Mouse (Mus musculus): ENCODE measurements around the gene Asic1.

Gene Asic1

DNA sequence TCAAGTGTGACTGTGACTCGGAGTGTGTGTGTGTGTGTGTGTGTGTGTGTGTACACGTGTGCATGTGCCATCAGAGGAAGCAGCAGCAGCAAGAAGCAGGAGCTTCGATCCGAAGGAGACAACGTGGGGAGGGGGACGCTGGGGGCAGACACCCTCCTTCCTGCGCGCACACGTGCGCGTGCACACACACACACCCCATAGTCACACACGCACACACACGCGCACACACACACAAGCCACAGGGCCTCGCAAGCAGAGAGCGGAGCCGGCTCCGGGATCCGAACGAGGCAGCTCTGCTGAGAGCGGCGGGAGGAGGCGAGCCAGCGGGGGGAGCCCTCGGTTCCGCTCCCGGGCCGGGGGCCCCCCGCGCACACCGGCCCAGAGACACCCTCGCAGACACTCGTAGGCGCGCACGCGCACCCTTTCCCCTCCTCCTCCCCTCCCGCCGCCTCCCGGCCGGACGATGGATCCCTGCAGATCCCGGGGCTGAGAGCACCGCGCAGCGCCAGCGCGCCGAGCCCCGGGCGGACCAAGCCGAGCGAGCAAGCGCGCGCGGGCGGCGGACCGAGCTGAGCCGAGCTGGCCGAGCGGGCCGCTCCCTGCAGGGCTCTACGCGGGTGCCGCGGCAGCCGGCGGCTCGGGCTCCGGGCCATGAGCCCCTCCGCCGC lies at the start of gene Asic1:
Asic1 (plus strand) TSS at position 215 of the 668 bp plus-strand sequence.
- peak; percentile 60 for DNase-seq (ENCODE audit: low spot score)

DNA sequence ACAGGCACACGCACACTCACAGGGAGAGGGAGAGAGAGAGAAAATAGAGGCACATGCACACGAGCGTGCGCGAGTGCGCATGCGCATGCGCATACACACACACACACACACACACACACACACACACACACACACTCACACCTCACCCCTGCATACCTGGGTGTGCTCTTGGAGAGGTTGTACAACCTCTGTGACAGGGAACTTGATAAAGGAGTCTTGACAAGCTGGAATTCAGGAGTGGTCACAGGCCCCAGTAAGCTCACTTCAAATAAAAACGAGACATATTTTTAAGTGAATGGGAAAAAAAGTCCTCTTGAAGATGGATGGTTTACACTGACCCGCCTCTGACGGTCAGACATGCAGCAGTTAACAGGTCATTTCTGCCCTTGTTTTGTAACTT lies 48.1 kb upstream of the Asic1 start:
- no peak for DNase-seq (ENCODE audit: low spot score)

DNA sequence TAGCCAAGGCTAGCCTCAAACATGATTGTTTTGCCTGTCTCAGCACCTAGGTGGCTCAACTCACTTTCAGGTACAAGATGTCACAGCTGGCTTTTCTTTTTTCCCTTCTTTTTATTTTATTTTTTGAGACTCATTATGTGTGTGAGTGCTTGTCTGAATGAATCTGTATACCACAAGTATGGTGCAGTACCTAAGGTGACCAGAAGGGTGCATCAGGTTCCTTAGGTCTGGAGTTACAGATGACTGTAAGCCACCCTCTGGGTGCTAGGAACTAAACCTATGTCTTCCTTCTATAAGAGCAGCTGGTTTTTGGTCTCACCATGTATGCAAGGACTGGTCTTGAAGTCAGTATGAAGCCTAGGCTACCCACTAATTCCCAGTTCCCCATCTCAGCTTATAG lies 38.5 kb upstream of the Asic1 start:
- DNase-seq (ENCODE audit: low spot score), result no peak

GRCm38 (mm10) chr15:99634702-99635101 lies 35.5 kb upstream of the Asic1 start:
- no peak for DNase-seq (ENCODE audit: low spot score)

GRCm38 (mm10) chr15:99637405-99638123 lies 32.6 kb upstream of the Asic1 start:
- DNase-seq (ENCODE audit: low spot score), result no peak

DNA sequence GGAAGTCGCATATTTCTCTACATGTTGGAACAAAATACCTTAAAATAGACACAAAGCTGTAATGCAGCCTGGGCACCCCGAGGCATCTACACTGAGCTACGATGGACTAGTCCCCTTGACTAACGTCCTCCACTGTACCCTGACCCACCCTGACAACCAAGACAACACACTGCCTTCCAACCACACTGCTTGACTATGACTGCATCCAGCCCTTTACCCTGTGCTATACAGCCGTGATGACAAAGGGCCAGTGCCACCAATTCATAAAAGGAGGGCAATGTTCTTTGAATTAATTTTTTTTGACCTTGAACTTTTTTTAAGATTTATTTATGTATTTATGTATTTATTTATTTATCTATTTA lies 32.1 kb upstream of the Asic1 start:
- DNase-seq (ENCODE audit: low spot score), result no peak

GRCm38 (mm10) chr15:99642622-99643021 lies 27.5 kb upstream of the Asic1 start:
- DNase-seq (ENCODE audit: low spot score), result no peak

DNA sequence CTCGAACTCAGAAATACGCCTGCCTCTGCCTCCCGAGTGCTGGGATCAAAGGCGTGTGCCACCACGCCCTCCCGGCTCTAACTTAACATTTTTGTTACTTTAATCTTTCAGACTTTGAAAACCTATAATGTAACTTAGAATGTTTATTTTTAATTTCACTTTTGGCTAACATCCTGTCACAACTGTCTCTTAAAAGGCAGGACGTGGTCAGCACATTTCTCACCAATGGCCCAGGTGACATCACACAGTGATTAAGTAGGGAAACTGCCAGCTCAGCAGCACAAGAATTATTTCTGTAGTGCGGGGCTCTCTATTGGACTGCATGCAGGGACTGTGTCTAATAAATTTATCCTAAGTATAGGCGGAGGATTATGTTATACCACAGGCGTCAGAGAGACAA lies 26.3 kb upstream of the Asic1 start:
- no peak for DNase-seq (ENCODE audit: low spot score)

DNA sequence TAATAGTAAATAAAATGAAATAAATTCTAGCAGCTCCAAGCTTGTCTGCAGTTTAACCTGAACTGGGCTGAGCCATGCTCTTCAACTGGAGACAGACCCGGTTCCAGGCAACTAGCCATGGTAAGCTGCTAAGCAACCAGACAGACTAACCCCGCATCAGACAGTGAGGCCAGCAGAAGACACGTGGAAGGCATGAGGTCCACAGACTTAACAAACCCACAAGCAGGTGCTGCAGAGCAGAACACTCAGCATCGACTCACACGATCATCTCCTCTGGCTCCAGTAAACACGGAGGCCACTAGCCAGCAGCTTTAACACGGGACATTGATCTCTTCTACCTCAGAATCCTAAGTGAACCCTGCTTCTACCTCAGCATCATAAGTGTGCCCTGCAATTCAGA lies 25.4 kb upstream of the Asic1 start:
- DNase-seq (ENCODE audit: low spot score), result no peak

GRCm38 (mm10) chr15:99648326-99648725 lies 21.8 kb upstream of the Asic1 start:
- no peak for DNase-seq (ENCODE audit: low spot score)

GRCm38 (mm10) chr15:99649067-99649761 lies 21.0 kb upstream of the Asic1 start:
- no peak for DNase-seq (ENCODE audit: low spot score)

GRCm38 (mm10) chr15:99650304-99650703 lies 19.9 kb upstream of the Asic1 start:
- DNase-seq (ENCODE audit: low spot score), result no peak

DNA sequence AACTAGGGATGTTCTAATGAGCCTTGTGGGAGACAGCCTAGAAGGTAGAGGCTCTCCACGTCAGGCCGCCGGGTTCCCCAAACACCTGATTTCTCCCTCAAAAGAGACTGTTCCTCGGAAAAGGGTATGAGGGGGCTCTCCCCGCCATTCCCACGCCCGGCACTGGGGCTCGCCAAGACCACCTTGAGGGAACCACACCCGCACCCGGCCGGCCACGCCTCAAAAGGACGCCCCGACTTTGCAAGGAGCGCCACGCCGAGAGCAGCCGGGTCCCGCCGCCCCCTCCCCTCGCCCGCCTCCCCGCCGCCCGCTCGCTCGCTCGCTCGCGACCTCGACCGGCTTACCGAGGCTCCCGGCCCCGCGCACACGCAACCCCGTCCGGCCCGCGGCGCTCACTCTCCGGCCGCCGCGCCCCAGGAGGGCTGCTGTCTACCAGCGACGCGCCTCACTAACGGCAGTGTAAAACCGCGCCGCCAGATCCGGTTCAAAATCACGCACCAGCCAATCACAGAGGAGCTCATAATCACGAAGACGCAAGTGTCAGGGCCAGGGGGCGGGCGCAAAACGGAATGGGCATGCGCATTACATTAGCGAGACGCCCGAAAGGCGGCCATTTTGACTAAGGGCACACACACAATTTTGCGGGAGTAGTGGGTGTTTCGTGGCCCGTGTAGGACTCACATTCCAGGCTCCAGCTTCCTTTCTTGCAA lies 18.9 kb upstream of the Asic1 start, which contains the start of gene Racgap1:
Racgap1 (minus strand) TSS at position 494 of the 710 bp plus-strand sequence.
- peak; percentile 90 for DNase-seq (ENCODE audit: low spot score)

DNA sequence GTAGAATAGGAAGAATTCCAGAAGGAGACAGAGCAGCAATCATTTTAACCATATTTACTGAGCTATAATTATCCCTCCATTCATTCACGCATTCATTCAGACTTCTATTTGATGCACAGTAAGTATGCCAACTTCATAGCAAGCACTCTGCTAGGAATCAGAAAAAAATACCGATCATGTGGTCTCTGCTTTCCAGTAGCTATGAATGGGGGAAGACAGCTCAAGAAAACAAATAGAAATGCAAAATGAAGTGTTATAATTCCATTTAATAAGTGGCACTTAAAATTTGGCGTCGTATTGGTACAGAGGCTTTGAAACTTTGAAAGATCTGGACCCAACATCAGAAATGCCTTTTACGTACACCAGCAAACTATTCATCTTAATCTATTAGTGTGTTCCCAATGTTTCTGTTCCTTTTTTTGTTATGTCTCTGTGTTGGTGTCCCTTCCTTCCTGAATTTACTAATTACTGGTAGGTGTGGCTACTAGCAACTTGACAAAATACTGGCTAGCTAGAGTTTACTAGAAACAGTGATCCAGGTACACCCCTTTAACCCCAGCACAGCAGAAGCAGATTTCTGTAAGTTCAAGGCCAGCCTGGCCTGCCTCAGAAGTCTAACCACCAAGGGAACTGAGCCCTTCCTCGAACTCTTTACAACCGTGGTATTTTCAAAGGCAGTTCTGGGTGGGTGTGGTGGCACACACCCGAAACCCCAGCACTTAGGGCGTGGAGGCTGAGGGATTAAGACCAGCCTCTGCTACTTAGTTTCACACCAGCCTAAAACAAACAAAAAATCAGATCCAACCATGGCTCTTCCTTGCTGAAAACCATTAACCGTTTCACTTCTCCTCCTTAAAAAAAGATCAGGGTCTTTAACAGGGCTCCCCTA lies 17.9 kb upstream of the Asic1 start:
- no peak for DNase-seq (ENCODE audit: low spot score)

DNA sequence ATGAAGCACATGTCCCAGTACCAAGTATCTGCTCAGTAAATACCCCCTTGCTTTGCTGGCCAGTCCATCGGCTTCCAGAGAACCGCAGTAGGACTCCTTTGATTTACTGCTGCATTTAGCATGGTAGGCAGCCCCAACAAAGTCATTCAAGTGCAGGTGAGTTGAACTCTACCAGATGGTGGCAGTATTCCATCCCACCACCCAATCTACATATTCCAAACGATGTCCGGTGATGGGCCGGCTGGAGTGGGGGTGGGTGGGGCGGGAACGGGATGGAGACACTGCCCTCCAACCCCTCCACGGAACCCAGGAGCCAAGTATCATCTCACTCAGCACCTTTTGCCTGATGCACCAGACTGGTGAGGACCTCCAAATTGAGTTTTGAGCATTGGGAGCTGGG lies 16.9 kb upstream of the Asic1 start:
- no peak for DNase-seq (ENCODE audit: low spot score)

DNA sequence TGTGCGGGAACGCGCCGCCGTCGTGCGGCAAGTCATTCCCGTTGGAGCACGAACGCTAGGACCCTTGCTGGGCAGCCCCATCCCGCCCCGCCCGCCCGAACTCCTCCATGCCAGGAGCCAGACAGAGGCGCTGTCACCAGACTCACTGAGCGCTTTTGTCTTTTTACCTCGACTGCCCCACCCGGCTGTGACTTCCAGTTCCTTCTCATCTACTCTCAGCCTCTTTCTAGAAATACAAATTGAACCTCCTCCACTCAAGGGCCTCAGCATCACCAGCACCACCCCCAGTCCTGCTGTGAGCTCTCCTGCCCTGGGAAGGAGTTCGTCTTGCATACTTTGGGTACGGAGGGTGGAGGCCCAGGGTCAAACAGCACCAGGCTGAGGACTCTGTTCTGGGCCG lies 16.3 kb upstream of the Asic1 start:
- DNase-seq (ENCODE audit: low spot score), result no peak

DNA sequence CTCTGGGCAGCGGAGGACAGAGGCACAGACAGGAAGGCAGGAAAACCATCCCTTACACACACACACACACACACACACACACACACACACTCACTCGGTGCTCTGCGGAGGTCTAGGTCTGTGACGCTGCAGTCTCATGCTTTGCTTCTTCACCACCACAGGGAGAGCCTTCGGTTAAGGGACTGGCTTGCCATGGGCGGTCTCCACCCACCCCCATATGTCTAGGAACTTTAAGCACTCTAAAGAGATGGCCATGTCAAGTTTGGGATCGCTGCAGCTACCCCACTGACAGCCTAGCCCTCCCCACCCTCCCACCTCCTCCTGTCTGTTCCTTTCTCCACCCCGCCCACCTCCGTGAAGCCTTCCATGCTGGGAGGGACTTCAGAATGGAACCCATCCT lies 14.2 kb upstream of the Asic1 start:
- no peak for DNase-seq (ENCODE audit: low spot score)

GRCm38 (mm10) chr15:99658437-99658836 lies 11.7 kb upstream of the Asic1 start:
- DNase-seq (ENCODE audit: low spot score), result no peak

- DNase-seq (ENCODE audit: low spot score), result no peak
Measured at GRCm38 (mm10) chr15:99661121-99661830, 8.9 kb upstream of the Asic1 start.

- DNase-seq (ENCODE audit: low spot score), result no peak
Measured at GRCm38 (mm10) chr15:99662371-99662770, 7.8 kb upstream of the Asic1 start.

Measured in ovary, postnatal 14 days (tissue).